In the genomic region with DNA sequence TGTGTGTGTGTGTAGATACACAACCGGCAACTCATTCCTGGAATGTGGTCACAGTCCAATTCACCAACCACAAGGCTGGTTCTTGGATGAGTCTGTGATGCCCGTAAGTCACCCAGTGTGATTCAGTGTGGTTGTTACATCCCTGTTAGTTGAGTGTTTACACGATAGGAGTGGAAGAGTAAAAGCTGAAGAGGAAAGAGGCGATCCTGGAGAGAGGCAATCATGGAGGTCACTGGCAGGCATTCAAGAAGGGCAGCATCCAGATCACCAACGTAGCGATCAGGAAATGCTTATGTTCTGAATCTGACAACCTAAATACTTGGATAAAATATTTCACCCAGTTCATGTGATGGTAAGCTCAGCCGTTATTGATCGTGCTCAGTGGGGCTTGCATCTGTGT, we compare ENCODE assay signal across 19 mouse cellular contexts. TPM values are rescaled to one million over a fixed set of nuclear protein-coding genes. Genes with fewer than 3 reads are reported as not detected.
"Had no signal": no experiment of that assay in that cellular context is flagged by ENCODE, and none has a peak within 500 bp of the region (broad histone marks: within the 10 kb centered on the region; RNA-seq: fewer than 3 reads in every experiment).

No protein-coding gene starts in this region.

- H3K27ac ChIP-seq: midbrain, embryonic 10.5 days; midbrain, embryonic 12.5 days; neural tube, embryonic 13.5 days; neural tube, embryonic 15.5 days had no signal

- DNase-seq: lung, adult 18-20 months; lung, embryonic 14.5 days; lung, postnatal 10 days; lung, postnatal 4 days; midbrain, embryonic 14.5 days; right cerebral cortex, adult 18-20 months; right cerebral cortex, postnatal 25 days; right cerebral cortex, postnatal 4 days; spleen, adult 18-20 months; thymus, adult 18-20 months; thymus, postnatal 14 days; thymus, postnatal 36 days had no signal

- H3K4me2 ChIP-seq: lung, embryonic 14.5 days; midbrain, embryonic 12.5 days; neural tube, embryonic 13.5 days; neural tube, embryonic 15.5 days had no signal

- H3K9me3 ChIP-seq: midbrain, embryonic 10.5 days; midbrain, embryonic 12.5 days; neural tube, embryonic 13.5 days; neural tube, embryonic 15.5 days had no signal

- H3K4me1 ChIP-seq: midbrain, embryonic 12.5 days had no signal

- H3K36me3 ChIP-seq: midbrain, embryonic 10.5 days; midbrain, embryonic 12.5 days; neural tube, embryonic 13.5 days; neural tube, embryonic 15.5 days had no signal

- H3K9ac ChIP-seq: lung, embryonic 14.5 days; midbrain, embryonic 12.5 days; neural tube, embryonic 13.5 days; neural tube, embryonic 15.5 days had no signal

- H3K4me3 ChIP-seq: midbrain, embryonic 10.5 days; midbrain, embryonic 12.5 days; myocyte; neural tube, embryonic 13.5 days; neural tube, embryonic 15.5 days had no signal

- ATAC-seq: midbrain, embryonic 16.5 days had no signal

RNA-seq across cellular contexts. Expression of gene Lepr, which starts 1.9 kb away (rescaled TPM):
- total RNA-seq: megakaryocyte-erythroid progenitor cell, adult 5-6 weeks had no signal
